Mouse (Mus musculus) small intestine, adult 2 months (tissue): Measurements from ENCODE around the gene Ppfia3.

ENCODE experiments used
- CTCF ChIP-seq: fragments of 200-500 bp; IDR thresholded peaks from 2 replicates; pipeline ENCODE4 v1.5.1; 2012; ENCODE audit warnings: low read depth, mild to moderate bottlenecking, control low read depth, inconsistent platforms, low read length, moderate library complexity, mixed read lengths; ENCODE audit not compliant: insufficient replicate concordance, insufficient read length; ENCODE audit errors: extremely low read depth
- POLR2A ChIP-seq: fragments of 200-500 bp; IDR thresholded peaks from 2 replicates; pipeline ENCODE4 v1.6.1; 2012; ENCODE audit warnings: low read depth, mild to moderate bottlenecking, control low read depth, inconsistent platforms, low read length, moderate library complexity

DNA sequence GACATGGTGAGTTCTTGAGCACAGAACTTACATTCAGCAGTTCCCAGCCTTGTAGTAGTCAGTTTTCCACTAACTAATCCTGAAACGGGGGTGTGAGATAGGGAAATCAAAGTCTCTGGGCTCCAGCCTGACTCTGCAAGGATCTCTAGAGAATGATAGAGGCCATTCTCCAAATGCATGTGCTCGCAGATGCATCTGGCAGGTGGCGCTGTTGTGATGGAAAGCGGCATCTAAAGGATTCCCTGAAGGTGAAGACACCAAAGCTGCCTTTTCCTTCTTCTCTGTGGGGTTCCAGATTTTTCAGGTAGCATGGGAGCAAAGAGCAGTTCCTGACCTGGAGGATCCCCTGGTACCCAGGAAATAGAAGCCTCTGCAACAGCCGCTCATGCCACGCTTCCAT lies 66.5 kb downstream of the Ppfia3 start:
- TF ChIP-seq CTCF (peak; percentile 71; the same call in 1 of the 2 replicates), POLR2A (no peak)
